Mouse (Mus musculus): ENCODE measurements around the gene Mob3b. TPM values are rescaled to one million over a fixed set of nuclear protein-coding genes. Genes with fewer than 3 reads are reported as not detected.

Mob3b gene
- polyA plus RNA-seq, 1 experiment from 2014 or later: 14.7 TPM

- no peak overlapping the region for H3K4me3 ChIP-seq (replicated peaks)
- H3K27me3 ChIP-seq: peaks cover 12% of the 10 kb centered on the region; the same call in 1 of the 2 replicates
- H3K9ac ChIP-seq: no peak overlapping the region
- H3K4me1 ChIP-seq: peaks cover 66% of the 10 kb centered on the region
- no peak for ATAC-seq (replicated peaks; ENCODE audit: low FRiP score)
- H3K9me3 ChIP-seq (replicated peaks): no peaks in the 10 kb centered on the region
- no peak overlapping the region for H3K4me2 ChIP-seq
- WGBS: 21% methylated on average over 5 of the region's 6 CpGs
- H3K36me3 ChIP-seq: no peaks in the 10 kb centered on the region
- H3K27ac ChIP-seq: peak overlapping the region; percentile 48; the same call in 1 of the 2 replicates
Measured at GRCm38 (mm10) chr4:35125299-35125777, 31.9 kb downstream of the Mob3b start.

GRCm38 (mm10) chr4:35124027-35124426 is 33.3 kb downstream of the Mob3b start:
- no peak overlapping the region for H3K4me3 ChIP-seq (replicated peaks)
- H3K9me3 ChIP-seq (replicated peaks): no peaks in the 10 kb centered on the region
- no peaks in the 10 kb centered on the region for H3K36me3 ChIP-seq
- WGBS: 80% methylated on average over 11 of the region's 11 CpGs
- no peak overlapping the region for H3K4me2 ChIP-seq
- no peak for ATAC-seq (replicated peaks; ENCODE audit: low FRiP score)
- no peak overlapping the region for H3K27ac ChIP-seq
- peaks cover 67% of the 10 kb centered on the region for H3K4me1 ChIP-seq
- peaks cover 7% of the 10 kb centered on the region; the same call in 1 of the 2 replicates for H3K27me3 ChIP-seq
- no peak overlapping the region for H3K9ac ChIP-seq

GRCm38 (mm10) chr4:35123087-35123486 is 34.2 kb downstream of the Mob3b start:
- no peak overlapping the region for H3K27ac ChIP-seq
- no peak overlapping the region for H3K9ac ChIP-seq
- H3K4me3 ChIP-seq (replicated peaks): no peak overlapping the region
- ATAC-seq (replicated peaks; ENCODE audit: low FRiP score): peak; percentile 81
- 22% methylated on average over 5 of the region's 5 CpGs for WGBS
- H3K4me1 ChIP-seq: peaks cover 62% of the 10 kb centered on the region
- no peaks in the 10 kb centered on the region for H3K36me3 ChIP-seq
- peaks cover 4% of the 10 kb centered on the region; the same call in 1 of the 2 replicates for H3K27me3 ChIP-seq
- no peak overlapping the region for H3K4me2 ChIP-seq
- H3K9me3 ChIP-seq (replicated peaks): no peaks in the 10 kb centered on the region

- ATAC-seq (replicated peaks; ENCODE audit: low FRiP score): no peak
- H3K4me3 ChIP-seq (replicated peaks): no peak overlapping the region
- H3K27me3 ChIP-seq: peaks cover 4% of the 10 kb centered on the region; the same call in 1 of the 2 replicates
- peaks cover 50% of the 10 kb centered on the region for H3K4me1 ChIP-seq
- 0 out of 2 replicates have a peak overlapping the region, but pooled peaks have one; percentile 1 for H3K4me2 ChIP-seq
- WGBS: 48% methylated on average over 12 of the region's 12 CpGs
- no peaks in the 10 kb centered on the region for H3K9me3 ChIP-seq (replicated peaks)
- H3K36me3 ChIP-seq: no peaks in the 10 kb centered on the region
- H3K27ac ChIP-seq: no peak overlapping the region
- H3K9ac ChIP-seq: peak overlapping the region; percentile 17; the same call in 1 of the 2 replicates
Measured at GRCm38 (mm10) chr4:35121060-35121459, 36.2 kb downstream of the Mob3b start.

- no peaks in the 10 kb centered on the region for H3K9me3 ChIP-seq (replicated peaks)
- no peak for ATAC-seq (replicated peaks; ENCODE audit: low FRiP score)
- H3K4me2 ChIP-seq: no peak overlapping the region
- peaks cover 4% of the 10 kb centered on the region; the same call in 1 of the 2 replicates for H3K27me3 ChIP-seq
- no peaks in the 10 kb centered on the region for H3K36me3 ChIP-seq
- no peak overlapping the region for H3K4me3 ChIP-seq (replicated peaks)
- no peak overlapping the region for H3K9ac ChIP-seq
- peaks cover 49% of the 10 kb centered on the region for H3K4me1 ChIP-seq
- 81% methylated on average over 8 of the region's 8 CpGs for WGBS
- no peak overlapping the region for H3K27ac ChIP-seq
Measured at GRCm38 (mm10) chr4:35120575-35120974, 36.7 kb downstream of the Mob3b start.

- whole genome bisulfite sequencing: 68% methylated on average over 4 of the region's 4 CpGs
- Histone ChIP-seq H3K27ac (no peak overlapping the region), H3K9me3 (replicated peaks) (no peaks in the 10 kb centered on the region), H3K27me3 (peaks cover 4% of the 10 kb centered on the region; the same call in 1 of the 2 replicates), H3K4me3 (replicated peaks) (no peak overlapping the region), H3K36me3 (no peaks in the 10 kb centered on the region), H3K9ac (no peak overlapping the region), H3K4me2 (no peak overlapping the region), H3K4me1 (peaks cover 45% of the 10 kb centered on the region)
- ATAC-seq (replicated peaks; ENCODE audit: low FRiP score): no peak
Measured at GRCm38 (mm10) chr4:35120159-35120558, 37.1 kb downstream of the Mob3b start.

- Histone ChIP-seq H3K36me3 (no peaks in the 10 kb centered on the region), H3K4me1 (peaks cover 40% of the 10 kb centered on the region), H3K27me3 (peaks cover 4% of the 10 kb centered on the region; the same call in 1 of the 2 replicates), H3K9ac (no peak overlapping the region), H3K27ac (no peak overlapping the region), H3K4me2 (no peak overlapping the region), H3K4me3 (replicated peaks) (no peak overlapping the region), H3K9me3 (replicated peaks) (no peaks in the 10 kb centered on the region)
- no peak for ATAC-seq (replicated peaks; ENCODE audit: low FRiP score)
- WGBS: 80% methylated on average over 2 of the region's 2 CpGs
Measured at GRCm38 (mm10) chr4:35118851-35119250, 38.4 kb downstream of the Mob3b start.

- H3K27ac ChIP-seq: no peak overlapping the region
- peaks cover 4% of the 10 kb centered on the region; the same call in 1 of the 2 replicates for H3K27me3 ChIP-seq
- WGBS: 92% methylated on average over 3 of the region's 3 CpGs
- ATAC-seq (replicated peaks; ENCODE audit: low FRiP score): no peak
- H3K9me3 ChIP-seq (replicated peaks): no peaks in the 10 kb centered on the region
- H3K4me1 ChIP-seq: peaks cover 35% of the 10 kb centered on the region
- no peak overlapping the region for H3K4me2 ChIP-seq
- no peak overlapping the region for H3K9ac ChIP-seq
- no peaks in the 10 kb centered on the region for H3K36me3 ChIP-seq
- no peak overlapping the region for H3K4me3 ChIP-seq (replicated peaks)
Measured at GRCm38 (mm10) chr4:35117144-35117543, 40.1 kb downstream of the Mob3b start.

GRCm38 (mm10) chr4:35115933-35116332 is 41.4 kb downstream of the Mob3b start:
- Histone ChIP-seq H3K27ac (no peak overlapping the region), H3K4me1 (peaks cover 23% of the 10 kb centered on the region), H3K9me3 (replicated peaks) (no peaks in the 10 kb centered on the region), H3K9ac (no peak overlapping the region), H3K27me3 (no peaks in the 10 kb centered on the region; the same call in 1 of the 2 replicates), H3K4me3 (replicated peaks) (no peak overlapping the region), H3K36me3 (no peaks in the 10 kb centered on the region), H3K4me2 (no peak overlapping the region)
- no peak for ATAC-seq (replicated peaks; ENCODE audit: low FRiP score)
- 66% methylated on average over 6 of the region's 6 CpGs for WGBS

- 81% methylated on average over 2 of the region's 2 CpGs for WGBS
- Histone ChIP-seq H3K9me3 (replicated peaks) (no peaks in the 10 kb centered on the region), H3K4me2 (no peak overlapping the region), H3K27me3 (no peaks in the 10 kb centered on the region), H3K36me3 (no peaks in the 10 kb centered on the region), H3K4me1 (peaks cover 20% of the 10 kb centered on the region), H3K9ac (no peak overlapping the region), H3K27ac (no peak overlapping the region), H3K4me3 (replicated peaks) (no peak overlapping the region)
- ATAC-seq (replicated peaks; ENCODE audit: low FRiP score): no peak
Measured at GRCm38 (mm10) chr4:35114950-35115349, 42.3 kb downstream of the Mob3b start.

GRCm38 (mm10) chr4:35113516-35114248 is 43.6 kb downstream of the Mob3b start:
- H3K27ac ChIP-seq: no peak overlapping the region

GRCm38 (mm10) chr4:35112452-35112851 is 44.8 kb downstream of the Mob3b start:
- 79% methylated on average over 4 of the region's 4 CpGs for WGBS
- Histone ChIP-seq H3K36me3 (no peaks in the 10 kb centered on the region), H3K9ac (no peak overlapping the region), H3K27ac (0 out of 2 replicates have a peak overlapping the region, but pooled peaks have one; percentile 41), H3K4me3 (replicated peaks) (no peak overlapping the region), H3K27me3 (no peaks in the 10 kb centered on the region), H3K4me1 (peaks cover 16% of the 10 kb centered on the region), H3K4me2 (no peak overlapping the region), H3K9me3 (replicated peaks) (no peaks in the 10 kb centered on the region)
- no peak; the same call in 1 of the 2 replicates for ATAC-seq (replicated peaks; ENCODE audit: low FRiP score)

More at GRCm38 (mm10) chr4:35113516-35114248, 43.6 kb downstream of the Mob3b start:
- Histone ChIP-seq H3K4me3 (replicated peaks) (no peak overlapping the region), H3K27me3 (no peaks in the 10 kb centered on the region), H3K9ac (no peak overlapping the region), H3K4me1 (peaks cover 16% of the 10 kb centered on the region), H3K4me2 (no peak overlapping the region), H3K36me3 (no peaks in the 10 kb centered on the region), H3K9me3 (replicated peaks) (no peaks in the 10 kb centered on the region)
- peak; percentile 29; the same call in 1 of the 2 replicates for ATAC-seq (replicated peaks; ENCODE audit: low FRiP score)
- WGBS: 63% methylated on average over 13 of the region's 13 CpGs
